Mouse (Mus musculus) R1 (cell line): ENCODE data around the gene Rin2.

Experiments used
- DNase-seq: peaks from one replicate; pipeline ENCODE4 v3.0.0-alpha.2; 2018; ENCODE audit warnings: low read depth, low spot score

Gene Rin2

GRCm38 (mm10) chr2:145730905-145731304 is 55.9 kb downstream of the Rin2 start:
- no peak for DNase-seq

- DNase-seq, result no peak
These were observed 60.1 kb downstream of the Rin2 start for GRCm38 (mm10) chr2:145735079-145735478.

GRCm38 (mm10) chr2:145736543-145736942 is 61.5 kb downstream of the Rin2 start:
- DNase-seq, result no peak

GRCm38 (mm10) chr2:145737196-145737595 is 62.2 kb downstream of the Rin2 start:
- DNase-seq, result no peak

GRCm38 (mm10) chr2:145740729-145741128 is 65.7 kb downstream of the Rin2 start:
- no peak for DNase-seq

GRCm38 (mm10) chr2:145742795-145743710 is 68.0 kb downstream of the Rin2 start:
- DNase-seq, result no peak

- DNase-seq, result no peak
These were observed 71.4 kb downstream of the Rin2 start for GRCm38 (mm10) chr2:145746406-145746805.

- no peak for DNase-seq
These were observed 74.6 kb downstream of the Rin2 start for GRCm38 (mm10) chr2:145749645-145750044.

- DNase-seq, result no peak
These were observed 77.6 kb downstream of the Rin2 start for GRCm38 (mm10) chr2:145752572-145752971.

- DNase-seq, result no peak
These were observed 79.0 kb downstream of the Rin2 start for GRCm38 (mm10) chr2:145753973-145754372.

GRCm38 (mm10) chr2:145755864-145756822 is 81.1 kb downstream of the Rin2 start:
- no peak for DNase-seq

GRCm38 (mm10) chr2:145760121-145760520 is 85.1 kb downstream of the Rin2 start:
- DNase-seq, result no peak

GRCm38 (mm10) chr2:145761436-145761835 is 86.4 kb downstream of the Rin2 start:
- no peak for DNase-seq

GRCm38 (mm10) chr2:145769964-145770363 is 94.9 kb downstream of the Rin2 start:
- DNase-seq, result peak; percentile 52

GRCm38 (mm10) chr2:145770730-145771536 is 95.9 kb downstream of the Rin2 start:
- DNase-seq, result no peak

GRCm38 (mm10) chr2:145783247-145783646 is 108.2 kb downstream of the Rin2 start:
- no peak for DNase-seq

- no peak for DNase-seq
These were observed 109.4 kb downstream of the Rin2 start for GRCm38 (mm10) chr2:145784246-145784935.

- no peak for DNase-seq
These were observed 109.9 kb downstream of the Rin2 start for GRCm38 (mm10) chr2:145784964-145785363.

GRCm38 (mm10) chr2:145785758-145786617 is 111.0 kb downstream of the Rin2 start:
- DNase-seq, result peak; percentile 46

GRCm38 (mm10) chr2:145786618-145786932 is 111.6 kb downstream of the Rin2 start:
- DNase-seq, result no peak
